Mouse (Mus musculus) cortical plate, adult 2 months (tissue): ENCODE results near the gene Apol11b.
"Not testable (repeated sequence)": the region's sequence is repeated elsewhere in the genome, so short reads cannot be mapped to it uniquely, and the experiment has no call there.

Experiments used
- CTCF ChIP-seq: fragments of 200-500 bp; IDR thresholded peaks from 2 replicates; pipeline ENCODE4 v1.5.1; 2011; ENCODE audit warnings: mild to moderate bottlenecking, control low read depth, low read length; ENCODE audit not compliant: insufficient read depth; ENCODE audit errors: extremely low read depth
- POLR2A ChIP-seq: fragments of 200-500 bp; IDR thresholded peaks from 2 replicates; pipeline ENCODE4 v1.6.1; 2011; ENCODE audit warnings: mild to moderate bottlenecking, low read length, control low read depth; ENCODE audit not compliant: insufficient read depth; ENCODE audit errors: extremely low read depth

- TF ChIP-seq CTCF, POLR2A: not testable (repeated sequence)
Observed at GRCm38 (mm10) chr15:77674081-77674480, 31.0 kb upstream of the Apol11b start.
